Mouse (Mus musculus): ENCODE measurements around the gene Gm20716.
A peak's percentile ranks its signal among the peaks of the same experiment; 100 is the strongest.
"Not testable (repeated sequence)": the region's sequence is repeated elsewhere in the genome, so short reads cannot be mapped to it uniquely, and the experiment has no call there.

The Gm20716 gene

DNA sequence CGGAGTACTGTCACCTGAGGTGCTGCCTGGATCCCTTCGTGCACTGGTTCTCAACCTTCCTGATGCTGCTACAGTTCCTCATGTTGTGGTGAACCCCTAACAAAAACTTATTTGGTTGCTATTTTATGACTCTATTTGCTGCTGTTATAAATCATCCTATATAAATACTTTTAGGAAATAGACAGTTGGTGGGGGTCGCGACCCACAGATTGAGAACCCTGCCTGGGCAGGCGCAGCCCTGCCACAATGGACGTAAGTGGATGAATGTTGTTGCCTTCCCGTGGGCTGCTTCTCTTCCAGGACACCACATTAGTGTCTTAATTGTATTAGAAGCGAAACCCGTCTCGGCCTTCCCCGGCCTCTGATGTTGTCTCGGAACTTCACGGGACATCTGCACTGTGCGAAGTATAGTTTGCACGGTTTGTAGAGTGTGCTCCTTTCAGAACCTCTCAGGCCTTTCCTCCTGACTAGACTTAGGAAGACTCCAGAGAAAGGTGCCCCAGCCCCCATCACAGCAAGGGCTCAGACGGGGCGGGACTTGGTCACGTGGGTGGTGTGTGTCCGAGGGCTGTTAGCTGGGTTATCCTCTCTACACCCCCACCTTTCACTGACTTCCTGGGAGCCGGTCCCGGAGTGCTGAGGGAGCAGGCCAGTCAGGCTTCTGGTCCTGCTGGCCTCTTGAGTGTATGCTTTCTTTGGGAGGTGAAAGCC, 63.3 kb downstream of the Gm20716 start:
- DNase-seq (ENCODE audit: low spot score): no peak

DNA sequence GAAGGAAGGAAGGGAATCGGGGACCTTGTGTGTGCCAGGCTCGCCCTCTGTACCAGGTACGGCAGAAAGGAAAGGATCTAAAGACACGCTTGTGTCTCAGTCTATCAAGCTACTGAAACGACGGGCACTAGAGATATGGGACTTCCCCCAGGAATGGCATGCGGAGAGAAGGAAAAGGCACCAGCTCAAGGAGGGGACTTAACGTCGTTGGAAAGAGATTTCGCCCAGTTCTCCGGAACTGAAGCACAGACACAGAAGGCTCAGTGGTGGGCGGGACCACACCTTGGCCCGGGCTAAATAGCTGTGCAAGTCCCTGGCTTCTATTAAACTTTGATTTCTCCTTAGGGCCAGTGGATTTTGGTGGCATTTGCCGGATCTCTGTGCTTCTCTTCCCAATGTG, 68.2 kb downstream of the Gm20716 start:
- no peak for DNase-seq (ENCODE audit: low spot score)

DNA sequence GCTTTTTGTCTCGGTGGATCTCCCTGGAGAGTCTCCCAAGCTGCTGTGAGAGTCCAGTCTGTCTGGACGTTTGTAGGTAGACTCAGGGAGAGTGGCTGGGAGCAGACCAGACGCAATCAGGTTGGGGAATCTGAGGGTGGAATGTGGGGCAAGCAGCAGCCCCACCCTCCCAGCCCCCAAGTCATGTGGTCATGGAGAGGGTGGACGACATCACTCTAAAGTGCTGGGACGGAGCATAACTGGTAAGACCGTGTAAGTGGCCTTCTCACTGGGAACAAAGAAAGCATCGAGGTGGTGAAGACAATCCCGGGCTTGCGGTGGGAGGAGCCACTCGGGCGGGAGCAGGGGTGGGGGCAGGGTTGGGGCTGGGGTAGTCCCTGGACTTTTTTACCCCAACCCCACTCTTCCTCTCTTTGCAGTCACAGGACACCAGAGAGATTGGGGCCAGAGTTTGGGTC, 68.6 kb downstream of the Gm20716 start:
- no peak for DNase-seq (ENCODE audit: low spot score)

- no peak for DNase-seq (ENCODE audit: low spot score)
Measured at GRCm38 (mm10) chr2:168160370-168160930, 69.7 kb downstream of the Gm20716 start.

GRCm38 (mm10) chr2:168158911-168159711, 71.1 kb downstream of the Gm20716 start:
- no peak for DNase-seq (ENCODE audit: low spot score)

DNA sequence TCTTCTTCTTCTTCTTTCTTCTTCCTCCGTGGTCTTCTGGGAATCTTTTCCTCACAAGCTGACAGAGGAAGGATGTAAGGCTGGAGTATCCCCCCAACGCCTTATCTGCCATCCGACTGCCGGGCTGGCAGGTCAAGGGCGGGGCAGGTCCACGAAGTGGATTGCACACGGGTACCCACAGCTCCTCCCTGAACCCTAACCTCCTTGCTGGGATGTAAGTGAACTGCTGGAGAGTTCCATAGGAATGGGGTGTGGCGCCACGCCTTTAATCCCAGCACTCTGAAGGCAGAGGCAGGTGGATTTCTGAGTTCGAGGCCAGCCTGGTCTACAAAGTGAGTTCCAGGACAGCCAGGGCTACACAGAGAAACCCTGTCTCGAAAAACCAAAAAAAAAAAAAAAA, 72.2 kb downstream of the Gm20716 start:
- not testable (repeated sequence) for DNase-seq (ENCODE audit: low spot score)

GRCm38 (mm10) chr2:168156361-168156760, 73.8 kb downstream of the Gm20716 start:
- no peak for DNase-seq (ENCODE audit: low spot score)

DNA sequence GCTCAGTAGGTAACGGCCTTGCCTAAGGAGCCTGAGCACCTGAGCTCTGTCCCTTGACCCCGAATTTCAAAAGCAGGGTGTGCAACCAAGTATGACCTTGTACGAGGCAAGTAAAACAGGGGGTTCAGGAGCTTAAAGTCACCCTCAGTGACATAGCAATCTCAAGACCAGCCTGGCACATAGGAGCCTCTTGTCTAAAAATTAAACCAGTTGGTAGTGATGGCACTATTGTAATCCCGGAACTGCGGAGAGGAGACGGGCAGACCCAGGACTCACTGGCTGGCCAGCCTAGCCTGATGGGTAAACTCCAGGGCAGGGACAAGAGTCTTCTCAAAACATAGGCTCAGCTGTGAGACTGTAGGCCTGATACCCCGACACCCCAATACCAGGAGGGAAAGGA, 74.5 kb downstream of the Gm20716 start:
- no peak for DNase-seq (ENCODE audit: low spot score)

GRCm38 (mm10) chr2:168154090-168154881, 75.9 kb downstream of the Gm20716 start:
- peak; percentile 60 for DNase-seq (ENCODE audit: low spot score)

- DNase-seq (ENCODE audit: low spot score): no peak
Measured at GRCm38 (mm10) chr2:168149241-168149640, 80.9 kb downstream of the Gm20716 start.

GRCm38 (mm10) chr2:168147722-168148432, 82.3 kb downstream of the Gm20716 start:
- no peak for DNase-seq (ENCODE audit: low spot score)

- DNase-seq (ENCODE audit: low spot score): no peak
Measured at GRCm38 (mm10) chr2:168145437-168145836, 84.7 kb downstream of the Gm20716 start.

DNA sequence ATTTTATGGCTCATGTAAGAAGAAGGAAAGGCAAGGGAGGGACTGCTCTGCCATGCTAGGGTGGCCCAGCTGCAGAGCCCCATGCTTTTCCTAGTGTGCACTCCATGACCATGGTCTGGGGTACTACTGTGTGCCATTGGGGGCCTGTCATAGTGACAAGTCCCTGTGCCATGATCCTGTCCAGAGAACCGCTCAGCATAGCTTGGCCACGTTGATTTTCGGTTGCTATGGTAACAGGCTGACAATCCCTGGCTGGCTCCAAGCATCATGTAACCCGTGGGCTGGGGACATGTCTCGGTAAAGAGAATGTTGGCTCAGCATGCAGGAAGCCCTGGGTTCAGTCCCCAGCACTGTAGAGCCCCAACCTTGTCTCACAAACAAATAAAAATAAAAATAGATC, 86.4 kb downstream of the Gm20716 start:
- DNase-seq (ENCODE audit: low spot score): no peak

DNA sequence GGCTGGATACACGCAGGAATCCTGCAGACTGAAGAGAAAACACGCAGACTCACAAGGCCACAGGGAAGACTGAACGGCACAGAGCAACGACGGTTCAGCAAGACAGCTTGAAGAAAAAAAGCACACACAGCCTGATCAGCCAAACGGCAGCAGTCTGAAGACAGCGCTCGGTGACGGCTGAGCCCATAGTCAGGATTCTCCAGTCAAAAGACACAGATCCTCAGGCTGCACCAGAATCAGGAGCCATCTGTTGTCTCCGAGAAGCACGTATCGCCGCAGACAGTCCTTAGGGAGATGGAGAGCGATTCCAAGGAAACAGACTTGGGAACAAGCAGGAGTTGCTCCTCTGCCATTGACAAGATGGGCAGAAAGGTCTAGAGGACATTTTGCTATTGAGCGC, 93.0 kb downstream of the Gm20716 start:
- no peak for DNase-seq (ENCODE audit: low spot score)
